Mouse (Mus musculus): Measurements from ENCODE around the gene Acaa1a. TPM values are rescaled to one million over a fixed set of nuclear protein-coding genes. Genes with fewer than 3 reads are reported as not detected.

Acaa1a gene
- total RNA-seq, 2 experiments from 2014 or later, result 66.5 to 77.9 TPM

- DNase-seq (ENCODE audit: low spot score in 2 of 2), result no peak
These were observed 38.8 kb downstream of the Acaa1a start for GRCm38 (mm10) chr9:119378231-119378630.

- peak; percentile 18 to 29 for DNase-seq (ENCODE audit: low spot score in 2 of 2)
These were observed 43.1 kb downstream of the Acaa1a start for GRCm38 (mm10) chr9:119382603-119383002.

GRCm38 (mm10) chr9:119388956-119389355 lies 49.5 kb downstream of the Acaa1a start:
- no peak for DNase-seq (ENCODE audit: low spot score in 2 of 2)

- DNase-seq (ENCODE audit: low spot score in 2 of 2), result no peak
These were observed 50.7 kb downstream of the Acaa1a start for GRCm38 (mm10) chr9:119390214-119390613.

- no peak for DNase-seq (ENCODE audit: low spot score in 2 of 2)
These were observed 55.3 kb downstream of the Acaa1a start for GRCm38 (mm10) chr9:119394808-119395207.

Other genes starting within 250 kb of the Acaa1a start
- gene Plcd1, start 246.2 kb upstream of the Acaa1a start, total RNA-seq (2021), result 10 to 100 TPM; 11.4 to 11.9 TPM
- 1 to 10 TPM; 1.3 to 3.8 TPM for gene Dlec1, start 237.2 kb upstream of the Acaa1a start, total RNA-seq (2021)
- 1 to 10 TPM; 1.2 to 1.3 TPM for gene Acaa1b, start 182.6 kb upstream of the Acaa1a start, total RNA-seq (2021)
- gene Gm47289, start 180.5 kb upstream of the Acaa1a start, total RNA-seq (2021), result not detected
- under 1 TPM in 1 of 2 experiments, not detected in 1; 0.24 TPM for gene Slc22a13, start 130.6 kb upstream of the Acaa1a start, total RNA-seq (2021)
- 10 to 100 TPM; 32.0 to 33.2 TPM for gene Oxsr1, start 17.2 kb upstream of the Acaa1a start, total RNA-seq (2021)
- gene Myd88, start 1.7 kb downstream of the Acaa1a start, total RNA-seq (2021), result 1 to 10 TPM; 5.1 to 6.0 TPM
- gene Xylb, start 17.7 kb downstream of the Acaa1a start, total RNA-seq (2021), result 1 to 10 TPM; 4.2 to 5.6 TPM
- gene Slc22a14, start 25.9 kb downstream of the Acaa1a start, total RNA-seq (2021), result not detected
- 10 to 100 TPM in 1 of 2 experiments, 1 to 10 TPM in 1; 9.4 to 14.4 TPM for gene Acvr2b, start 62.4 kb downstream of the Acaa1a start, total RNA-seq (2021)
- 10 to 100 TPM; 22.2 to 23.1 TPM for gene Exog, start 105.3 kb downstream of the Acaa1a start, total RNA-seq (2021)
- 1 to 10 TPM; 1.0 to 1.2 TPM for gene Scn5a, start 239.3 kb downstream of the Acaa1a start, total RNA-seq (2021)